Mouse (Mus musculus) ES-E14 (cell line): ENCODE results near the gene Skap1. TPM values are rescaled to one million over a fixed set of nuclear protein-coding genes. Genes with fewer than 3 reads are reported as not detected.

Experiments used
- DNase-seq: peaks from one replicate; pipeline ENCODE4 v3.0.0-alpha.2; 2013; ENCODE audit warnings: low read depth, low spot score
- H3K27ac ChIP-seq: 2 replicates; pipeline ENCODE4 v1.5.1; 2012; ENCODE audit warnings: low read depth, mild to moderate bottlenecking, low read length, moderate library complexity, mixed read lengths; ENCODE audit not compliant: poor library complexity, insufficient read depth, severe bottlenecking
- H3K36me3 ChIP-seq: 2 replicates; pipeline ENCODE4 v1.6.1; 2012; ENCODE audit warnings: mild to moderate bottlenecking, low read length, moderate library complexity, mixed read lengths; ENCODE audit not compliant: control insufficient read depth, poor library complexity, insufficient read depth, severe bottlenecking
- H3K4me1 ChIP-seq, 2 experiments: fragments of 150-350 bp in 1 of 2; sonication (generic) in 1 of 2; 2 replicates each; pipeline ENCODE4 v1.6.1; 2012; ENCODE audit warnings: low read length in 2 of 2, mild to moderate bottlenecking in 1 of 2, mixed read lengths in 1 of 2; ENCODE audit not compliant: control insufficient read depth in 2 of 2, insufficient read depth in 2 of 2, poor library complexity in 1 of 2
- H3K4me3 ChIP-seq, 2 experiments: fragments of 150-350 bp in 1 of 2; sonication (generic) in 1 of 2; 2 replicates each; pipeline ENCODE4 v1.5.1; 2012; ENCODE audit warnings: low read length in 2 of 2, low read depth in 1 of 2, mild to moderate bottlenecking in 1 of 2, mixed read lengths in 1 of 2; ENCODE audit not compliant: insufficient read depth in 1 of 2, poor library complexity in 1 of 2, severe bottlenecking in 1 of 2
- H3K9ac ChIP-seq: 2 replicates; pipeline ENCODE4 v1.6.1; 2012; ENCODE audit warnings: low read depth, mild to moderate bottlenecking, low read length, mixed read lengths; ENCODE audit not compliant: poor library complexity, insufficient read depth, severe bottlenecking
- H3K9me3 ChIP-seq: fragments of 150-350 bp; sonication (generic); 2 replicates; pipeline ENCODE4 v1.6.1; 2012; ENCODE audit warnings: low read depth, mild to moderate bottlenecking, low read length; ENCODE audit not compliant: control insufficient read depth, insufficient read depth
- CHD2 ChIP-seq: IDR thresholded peaks from 2 replicates; pipeline ENCODE4 v1.6.1; 2014; ENCODE audit warnings: mild to moderate bottlenecking, low read depth, low read length, inconsistent platforms
- HCFC1 ChIP-seq: IDR thresholded peaks from 2 replicates; pipeline ENCODE4 v1.6.1; 2012; ENCODE audit warnings: low read length, inconsistent platforms, borderline replicate concordance; ENCODE audit not compliant: insufficient read depth
- MAFK ChIP-seq: IDR thresholded peaks from 2 replicates; pipeline ENCODE4 v1.6.1; 2014; ENCODE audit warnings: mild to moderate bottlenecking, low read depth, low read length, inconsistent platforms; ENCODE audit not compliant: insufficient read depth
- ZC3H11A ChIP-seq: IDR thresholded peaks from 2 replicates; pipeline ENCODE4 v1.6.1; 2012; ENCODE audit warnings: low read depth, mild to moderate bottlenecking, inconsistent platforms, low read length, borderline replicate concordance
- ZNF384 ChIP-seq: IDR thresholded peaks from 2 replicates; pipeline ENCODE4 v1.6.1; 2012; ENCODE audit warnings: low read depth, low read length, inconsistent platforms
- in situ Hi-C, 2 experiments: fragments of 600-800 bp; cut with MboI; formaldehyde crosslinking; loops; one replicate each; pipeline ENCODE4 v1.15.1; 2025; ENCODE audit warnings: low sequenced_read_pairs in 2 of 2, inconsistent platforms in 1 of 2; ENCODE audit not compliant: unreplicated experiment in 2 of 2
- total RNA-seq: library from RNA; depleted of rRNA; stranded (reverse); fragments of 300-350 nt; gene quantifications from 2 replicates; pipeline ENCODE4 v1.2.3, GENCODE M21; 2012

The Skap1 gene
- total RNA-seq, 1 experiment: 0.40 TPM

DNA sequence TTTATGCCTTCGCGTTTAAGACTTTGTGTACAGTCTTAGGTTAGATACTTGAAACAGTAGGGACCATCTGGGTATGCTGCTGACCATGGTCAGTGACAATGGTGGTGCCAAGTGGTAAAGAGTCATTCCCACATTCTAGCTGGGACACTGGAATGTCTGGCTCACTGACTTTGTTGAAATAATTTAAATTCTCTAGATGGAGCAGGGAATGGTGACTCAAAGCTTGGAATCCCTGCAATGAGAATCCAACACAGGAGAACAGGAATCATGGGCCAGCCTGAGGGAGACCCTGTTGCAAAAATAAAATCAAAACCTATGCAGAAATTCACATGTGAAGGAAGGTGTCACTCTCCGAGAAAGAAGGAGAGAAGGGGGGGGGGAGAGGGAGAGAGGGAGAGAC lies 138.4 kb downstream of the Skap1 start:
- Histone ChIP-seq H3K36me3 (no peaks in the 10 kb centered on the region), H3K27ac (no peak overlapping the region), H3K9me3 (no peaks in the 10 kb centered on the region), H3K4me1 (no peaks in the 10 kb centered on the region), H3K4me3 (no peak overlapping the region), H3K9ac (no peak overlapping the region)
- no peak for DNase-seq
- in situ Hi-C loops: no loop called here
- TF ChIP-seq CHD2: no peak
- no peak for TF ChIP-seq ZC3H11A
- TF ChIP-seq ZNF384: no peak
- TF ChIP-seq MAFK: no peak
- TF ChIP-seq HCFC1: no peak

- H3K9me3 ChIP-seq: no peaks in the 10 kb centered on the region
- no peak for DNase-seq
- H3K9ac ChIP-seq: no peak overlapping the region
- no peaks in the 10 kb centered on the region for H3K36me3 ChIP-seq
- in situ Hi-C loops: no loop called here
- H3K27ac ChIP-seq: no peak overlapping the region
- no peak overlapping the region for H3K4me3 ChIP-seq
- no peaks in the 10 kb centered on the region for H3K4me1 ChIP-seq
- TF ChIP-seq ZC3H11A: no peak
- no peak for TF ChIP-seq MAFK
- TF ChIP-seq CHD2: no peak
- no peak for TF ChIP-seq HCFC1
- no peak for TF ChIP-seq ZNF384
Observed at GRCm38 (mm10) chr11:96604306-96604705, 139.9 kb downstream of the Skap1 start.

DNA sequence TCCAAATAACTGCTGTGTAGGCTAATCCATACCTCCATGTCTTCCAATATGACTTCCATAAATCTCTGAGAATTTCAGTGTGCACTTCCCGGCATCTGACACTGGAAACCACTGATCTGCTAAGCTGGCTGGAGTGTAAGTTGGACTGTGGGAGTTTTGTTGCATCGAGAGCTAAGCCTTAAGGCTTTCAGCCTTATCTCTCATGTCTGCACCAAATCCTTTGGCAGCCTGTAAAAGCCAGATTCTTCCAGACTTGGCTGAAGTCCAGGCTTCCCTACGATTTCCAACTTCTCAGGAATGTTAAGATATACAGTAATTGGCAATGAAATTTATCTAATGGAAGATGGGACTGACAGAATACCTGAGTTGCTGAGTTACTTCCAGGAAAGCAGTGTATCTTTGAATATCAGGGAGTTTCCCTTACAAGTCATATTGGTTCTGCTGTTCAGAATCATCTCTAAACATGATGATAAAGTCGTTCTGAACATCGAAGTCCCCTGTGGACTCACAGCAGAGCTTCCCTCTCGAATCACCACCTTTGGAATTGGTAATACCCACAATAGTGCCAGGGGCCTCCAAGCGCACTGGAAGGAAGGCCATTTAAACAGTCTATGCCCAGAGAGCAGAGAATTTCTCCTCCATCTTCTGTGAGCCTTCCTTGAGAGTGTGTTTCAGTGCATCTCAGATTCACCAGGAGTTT lies 140.5 kb downstream of the Skap1 start:
- Histone ChIP-seq H3K27ac (no peak overlapping the region), H3K4me1 (no peaks in the 10 kb centered on the region), H3K4me3 (no peak overlapping the region), H3K9me3 (no peaks in the 10 kb centered on the region), H3K36me3 (no peaks in the 10 kb centered on the region), H3K9ac (no peak overlapping the region)
- no peak for DNase-seq
- in situ Hi-C loops: no loop called here
- TF ChIP-seq CHD2 (no peak), HCFC1 (no peak), MAFK (no peak), ZNF384 (no peak), ZC3H11A (no peak)

GRCm38 (mm10) chr11:96605516-96605915 lies 141.1 kb downstream of the Skap1 start:
- DNase-seq: no peak
- Histone ChIP-seq H3K9me3 (no peaks in the 10 kb centered on the region), H3K9ac (no peak overlapping the region), H3K4me1 (no peaks in the 10 kb centered on the region), H3K27ac (no peak overlapping the region), H3K4me3 (no peak overlapping the region), H3K36me3 (no peaks in the 10 kb centered on the region)
- in situ Hi-C loops: no loop called here
- no peak for TF ChIP-seq ZNF384
- no peak for TF ChIP-seq CHD2
- no peak for TF ChIP-seq HCFC1
- TF ChIP-seq ZC3H11A: no peak
- TF ChIP-seq MAFK: no peak
